Mouse (Mus musculus) lung, postnatal 36 days (tissue): ENCODE results near the gene Zfp719.

ENCODE experiments used
- DNase-seq: peaks from one replicate; pipeline ENCODE4 v3.0.0; 2022; ENCODE audit warnings: mixed read lengths

The Zfp719 gene

DNA sequence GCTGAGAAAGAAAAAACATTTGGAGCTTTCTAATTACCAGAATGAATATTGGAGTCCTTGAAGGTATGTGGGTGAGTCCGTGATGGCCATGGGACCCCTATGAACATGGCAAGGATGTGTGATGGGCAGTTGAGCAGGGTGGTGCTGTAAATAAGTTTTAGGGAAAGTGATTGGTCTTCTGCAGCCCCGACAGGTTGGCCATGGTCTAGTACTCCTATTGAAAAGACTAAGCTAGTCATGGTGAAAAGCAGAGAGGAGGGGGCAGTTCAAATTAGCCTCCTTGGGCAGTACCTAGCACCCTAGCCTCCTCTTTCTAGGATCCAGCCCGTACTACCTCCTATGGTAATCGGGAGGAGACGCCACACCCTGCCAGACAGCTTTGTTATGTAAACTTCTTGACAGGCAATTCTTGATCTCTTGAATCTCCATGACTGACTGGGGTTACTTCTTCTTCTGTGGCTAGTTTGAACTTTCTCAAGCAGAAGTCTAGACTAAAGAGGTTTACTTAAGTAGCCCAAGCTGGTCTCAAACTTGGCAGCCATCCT lies 28.4 kb downstream of the Zfp719 start:
- DNase-seq: peak; percentile 34

DNA sequence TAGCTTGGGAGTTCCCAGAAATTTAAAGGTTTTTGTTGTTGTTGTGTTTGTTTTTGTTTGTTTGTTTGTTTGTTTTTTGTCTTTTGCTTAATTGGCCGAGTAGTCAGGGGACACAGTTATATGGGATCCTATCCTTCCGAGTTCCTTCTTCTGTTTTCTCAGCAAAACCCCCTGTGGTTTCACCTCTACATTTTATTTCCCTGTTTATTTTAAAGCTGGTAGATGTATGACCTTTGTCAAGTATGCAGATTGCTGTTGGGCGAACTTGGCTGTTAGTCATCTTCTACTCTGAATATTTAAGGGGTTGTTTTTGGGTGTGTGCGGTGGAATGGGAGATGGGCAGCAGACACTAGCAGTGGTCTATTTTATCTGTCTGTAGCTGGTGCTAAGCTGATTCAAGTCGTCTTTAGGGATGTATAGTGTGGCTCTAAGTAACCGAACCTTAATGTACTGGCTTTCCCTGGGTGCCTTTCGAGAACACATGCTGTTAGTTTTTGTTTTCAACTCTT lies 29.0 kb downstream of the Zfp719 start:
- no peak for DNase-seq

DNA sequence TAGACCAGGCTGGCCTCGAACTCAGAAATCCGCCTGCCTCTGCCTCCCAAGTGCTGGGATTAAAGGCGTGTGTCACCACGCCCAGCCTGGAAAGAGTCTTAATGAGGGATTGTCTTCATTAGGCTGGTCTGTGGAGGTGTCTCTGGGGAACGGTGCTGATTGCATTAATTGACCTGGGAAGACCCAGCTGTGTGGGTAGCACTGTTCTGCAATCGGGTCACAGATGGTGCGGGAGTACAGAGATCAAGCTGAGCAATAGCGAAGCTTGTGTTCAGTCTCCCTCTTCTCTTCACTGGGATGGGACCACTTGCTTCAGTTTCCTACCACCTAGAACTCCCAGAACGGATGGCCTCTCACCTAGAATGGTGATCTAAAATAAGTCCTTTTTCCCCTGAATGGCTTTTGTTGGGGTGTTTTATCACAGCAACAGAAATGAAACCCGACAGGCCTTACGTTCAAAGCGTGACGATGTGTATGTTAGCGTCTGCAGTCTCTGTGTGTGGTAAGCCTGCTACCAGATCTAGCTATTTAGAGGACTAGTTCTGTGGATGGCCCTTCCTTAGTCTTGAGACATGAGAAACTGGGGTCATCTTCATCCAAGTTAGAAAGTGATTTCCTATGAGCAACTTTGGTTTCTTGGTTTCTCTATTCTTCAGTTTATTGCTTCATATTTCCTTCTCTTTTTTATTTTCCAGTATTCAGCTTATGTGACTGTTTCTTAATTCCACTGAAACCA lies 34.6 kb downstream of the Zfp719 start:
- no peak for DNase-seq

DNA sequence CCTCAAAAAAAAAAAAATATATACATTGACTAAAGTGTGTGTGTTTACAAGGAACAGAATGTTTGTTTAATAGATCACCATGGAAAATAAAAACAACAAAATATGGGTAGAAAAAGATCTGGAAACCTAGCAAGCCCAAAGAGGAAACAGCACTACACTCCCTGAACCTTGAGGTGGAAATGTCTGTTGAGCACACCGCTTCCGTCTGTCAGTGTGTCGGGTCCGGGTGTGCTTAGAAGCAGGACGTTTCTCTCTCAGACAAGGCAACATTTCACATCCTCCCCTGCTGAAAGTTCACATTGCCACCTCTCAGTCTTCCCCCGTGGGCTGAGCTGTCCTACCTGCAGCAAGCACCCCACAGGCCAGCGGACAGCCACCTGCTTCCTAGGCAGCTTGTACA lies 43.5 kb downstream of the Zfp719 start:
- DNase-seq: no peak

DNA sequence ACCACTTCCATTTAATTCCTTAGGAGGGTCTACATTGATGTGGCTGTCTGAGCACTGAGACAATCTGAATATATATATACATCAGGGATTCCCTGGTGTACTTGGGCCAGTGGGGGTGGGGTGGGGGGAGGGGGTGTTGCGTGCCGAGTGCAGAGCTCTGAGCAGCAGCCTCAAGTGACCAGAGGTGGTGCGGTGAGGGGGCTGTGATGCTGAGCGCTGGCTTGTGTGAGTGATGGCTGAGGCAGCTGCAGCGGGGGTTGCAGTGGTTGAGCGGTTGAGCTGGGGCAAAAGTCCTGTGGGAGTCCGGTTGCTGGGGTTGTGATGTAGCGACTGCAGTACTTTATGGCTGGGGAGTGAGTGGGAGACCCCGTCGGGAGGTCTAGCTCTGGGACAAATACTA lies 44.4 kb downstream of the Zfp719 start:
- no peak for DNase-seq

DNA sequence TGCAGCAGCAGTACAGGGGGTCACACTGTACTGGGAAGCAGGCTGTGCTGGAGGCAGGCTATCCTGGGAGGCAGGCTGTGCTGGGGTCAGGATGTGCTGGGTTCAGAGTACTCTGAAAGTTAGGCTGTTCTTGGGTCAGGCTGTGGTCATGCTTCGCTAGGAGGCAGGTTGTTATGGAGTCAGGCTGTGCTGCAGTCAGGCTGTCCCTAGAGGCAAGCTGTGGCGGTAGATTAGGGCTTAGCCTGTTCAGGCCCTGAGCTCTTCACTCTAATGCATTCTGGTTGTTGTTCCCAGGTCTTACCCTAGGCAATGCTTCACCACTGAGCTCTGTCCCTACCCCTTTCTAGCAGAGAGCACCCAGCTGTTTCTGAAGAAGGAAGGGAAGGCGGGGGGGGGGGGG lies 45.7 kb downstream of the Zfp719 start:
- DNase-seq: no peak

DNA sequence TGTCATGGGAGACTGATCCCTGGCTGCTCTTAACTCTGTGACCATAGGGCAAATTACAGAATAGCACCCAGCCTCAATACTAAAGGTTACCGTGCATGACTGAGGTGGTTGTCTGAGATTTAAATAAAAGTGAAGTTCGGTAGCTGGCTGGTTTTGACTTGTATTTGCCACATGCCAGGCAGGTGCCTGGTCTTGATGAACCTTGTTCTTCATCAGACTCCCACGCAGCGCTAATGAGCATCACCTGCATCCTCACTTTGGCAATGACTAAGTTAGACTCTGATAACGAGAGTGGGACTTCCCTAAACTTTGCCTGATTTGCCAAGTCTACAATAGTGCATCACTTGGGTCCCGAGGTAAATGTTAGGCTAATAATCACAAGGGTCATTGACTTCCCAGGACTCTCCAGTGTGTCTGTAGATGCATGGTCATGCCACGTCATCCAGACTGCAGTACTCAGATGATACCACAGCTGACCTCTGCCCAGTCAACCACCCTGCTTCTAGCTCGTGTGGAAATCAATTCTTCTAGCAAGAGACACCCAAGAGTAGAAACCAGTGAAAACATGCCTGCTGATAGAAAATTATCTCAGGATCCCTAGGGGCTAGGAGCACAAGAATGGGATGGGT lies 46.5 kb downstream of the Zfp719 start:
- DNase-seq: no peak

DNA sequence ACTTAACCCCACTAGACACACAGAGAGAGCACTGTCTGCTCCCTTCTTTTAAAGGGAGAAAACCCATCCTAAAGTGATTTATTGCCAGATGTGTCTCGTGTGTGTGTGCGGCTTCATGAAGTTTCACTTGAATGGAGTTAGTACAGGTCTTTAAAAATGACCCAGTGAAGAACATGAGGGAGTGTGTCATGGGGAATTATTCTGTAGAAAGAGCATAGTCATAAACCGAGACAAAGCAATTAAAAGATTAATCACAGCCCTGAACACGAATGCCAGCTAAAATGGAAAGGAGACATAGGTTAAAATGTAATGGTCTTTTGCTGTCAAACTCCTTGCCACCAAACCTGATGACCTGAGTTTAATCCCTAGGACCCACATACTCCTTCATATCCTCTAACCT lies 54.5 kb downstream of the Zfp719 start:
- DNase-seq: no peak

DNA sequence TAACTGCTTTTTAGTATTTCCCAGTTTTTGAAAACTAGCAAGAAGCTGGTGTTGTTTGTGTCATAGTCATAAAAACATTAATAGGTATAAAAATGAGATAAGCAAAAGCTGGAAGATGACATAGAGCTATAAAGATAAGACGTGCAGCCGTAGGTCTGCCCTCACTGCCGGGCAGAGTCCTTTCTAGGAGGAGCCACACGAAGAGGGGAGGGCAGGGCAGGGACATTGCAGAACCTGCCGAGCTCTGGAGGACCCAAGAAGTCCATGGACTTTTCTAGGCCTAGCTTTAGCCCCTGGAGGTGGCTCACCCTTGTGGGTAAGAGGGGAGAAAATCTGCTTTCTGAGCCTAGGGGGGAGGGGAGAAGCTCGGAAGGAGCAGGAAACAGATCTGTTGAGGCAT lies 55.1 kb downstream of the Zfp719 start, which contains the start of gene Ceacam18:
Ceacam18 (plus strand) TSS at position 208 of the 400 bp plus-strand sequence.
- no peak for DNase-seq

DNA sequence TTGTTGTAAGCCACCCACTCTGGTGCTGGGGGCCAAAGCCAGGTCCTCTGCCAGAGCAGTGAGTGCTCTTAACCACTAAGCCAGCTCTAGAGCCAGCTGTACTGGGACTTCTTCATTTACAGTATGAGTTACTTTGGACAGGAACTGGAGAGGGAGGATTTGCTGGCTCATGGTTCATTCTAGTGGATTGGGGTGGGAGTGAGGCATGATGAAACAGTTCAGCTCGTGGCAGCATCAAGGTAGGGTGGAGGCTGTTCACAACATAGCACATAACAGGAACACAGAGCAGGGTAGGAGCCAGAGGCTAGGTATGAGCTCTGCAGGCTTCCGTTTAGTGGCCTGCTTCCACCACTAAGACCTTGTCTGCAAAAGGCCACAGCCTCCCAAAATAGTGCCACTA lies 56.8 kb downstream of the Zfp719 start:
- peak; percentile 22 for DNase-seq

DNA sequence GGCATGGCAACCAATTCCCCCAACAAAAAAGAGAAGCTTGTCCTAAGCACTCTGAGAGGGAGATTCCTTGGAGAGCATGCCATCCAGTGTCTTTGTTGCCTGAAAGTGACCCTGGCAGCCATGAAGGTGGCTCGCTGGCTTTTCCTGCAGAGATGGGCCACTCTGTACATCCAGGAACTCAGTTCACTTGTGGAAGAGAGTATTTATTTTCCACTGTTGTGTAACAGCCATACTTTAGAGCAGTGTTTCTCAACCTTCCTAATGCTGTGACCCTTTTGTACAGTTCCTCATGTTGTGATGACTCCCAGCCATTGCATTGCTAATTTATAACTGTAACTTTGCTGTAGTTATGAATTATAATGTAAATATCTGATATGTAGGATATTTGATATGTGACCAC lies 57.7 kb downstream of the Zfp719 start:
- DNase-seq: peak; percentile 10

DNA sequence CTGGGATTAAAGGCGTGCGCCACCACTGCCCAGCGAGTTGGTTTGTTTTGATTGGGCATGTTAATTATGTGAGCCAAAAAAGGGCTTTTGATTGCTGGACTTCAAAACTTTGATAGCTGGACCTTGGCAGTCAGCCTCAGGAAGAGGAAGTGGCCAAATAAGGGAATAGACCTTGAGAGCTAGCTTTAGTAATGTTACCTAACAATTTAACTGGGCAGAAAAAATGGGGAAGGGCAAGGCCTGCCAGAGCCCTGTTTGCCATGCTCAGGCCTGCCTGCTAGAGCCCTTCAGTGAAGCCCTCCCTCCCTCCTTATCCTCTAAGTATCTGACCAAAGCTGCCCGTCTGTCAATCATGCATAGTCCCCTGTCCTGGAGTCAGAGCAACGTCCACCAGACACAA lies 63.2 kb downstream of the Zfp719 start:
- peak; percentile 64 for DNase-seq
